In genomic region chr6:40161381-40161780, GRCm38 (mm10) we compare ENCODE assay signal across 25 mouse cellular contexts.
A peak's percentile ranks its signal among the peaks of the same experiment; 100 is the strongest.
DNase-seq lines count a peak whose midpoint lies in the region; ATAC-seq lines count a peak whose summit lies in the region.
"Had no signal": no experiment of that assay in that cellular context is flagged by ENCODE, and none has a peak within 500 bp of the region (broad histone marks: within the 10 kb centered on the region; RNA-seq: fewer than 3 reads in every experiment).

No protein-coding gene starts in this region.

- no peaks in the 10 kb centered on the region for H3K4me1 ChIP-seq in kidney, embryonic 16.5 days (ENCODE audit: insufficient read depth, low read length)
- H3K4me1 ChIP-seq: embryonic facial prominence, embryonic 15.5 days; forebrain, embryonic 15.5 days; heart, embryonic 15.5 days; hindbrain, embryonic 15.5 days had no signal

- no peaks in the 10 kb centered on the region for H3K36me3 ChIP-seq in kidney, embryonic 16.5 days (ENCODE audit: insufficient read depth, low read length)
- H3K36me3 ChIP-seq: embryonic facial prominence, embryonic 15.5 days; forebrain, embryonic 15.5 days; G1E; heart, embryonic 15.5 days; hindbrain, embryonic 15.5 days had no signal

- intact Hi-C loops in left cerebral cortex, postnatal 36 days (cut with DNase I) = no loop called here

- no peak overlapping the region for H3K4me3 ChIP-seq in kidney, embryonic 16.5 days (ENCODE audit: low read length)
- H3K4me3 ChIP-seq: embryonic facial prominence, embryonic 15.5 days; erythroblast, embryonic 14.5 days; forebrain, embryonic 15.5 days; heart, adult 2 months; heart, embryonic 15.5 days; hindbrain, embryonic 15.5 days had no signal

- ATAC-seq in frontal cortex, adult (ENCODE audit: low TSS enrichment) = peak; percentile 91
- ATAC-seq in kidney, embryonic 16.5 days (ENCODE audit: low FRiP score, low TSS enrichment) = no peak
- ATAC-seq: CD4-positive, CD25-positive, alpha-beta regulatory T cell, adult 4 months; forebrain, embryonic 15.5 days had no signal

- 89% methylated on average over 5 of the region's 5 CpGs for WGBS in kidney, embryonic 16.5 days

- H3K27ac ChIP-seq in kidney, embryonic 16.5 days (ENCODE audit: low read length) = no peak overlapping the region
- H3K27ac ChIP-seq: embryonic facial prominence, embryonic 15.5 days; forebrain, embryonic 15.5 days; heart, adult 2 months; heart, embryonic 15.5 days; hindbrain, embryonic 15.5 days had no signal

- H3K9me3 ChIP-seq in kidney, embryonic 16.5 days (ENCODE audit: low read length) = no peaks in the 10 kb centered on the region
- H3K9me3 ChIP-seq: embryonic facial prominence, embryonic 15.5 days; forebrain, embryonic 15.5 days; G1E; heart, embryonic 15.5 days; hindbrain, embryonic 15.5 days had no signal

- H3K4me2 ChIP-seq in kidney, embryonic 16.5 days (replicated peaks; ENCODE audit: low read depth, low read length) = no peak overlapping the region
- H3K4me2 ChIP-seq: embryonic facial prominence, embryonic 15.5 days; forebrain, embryonic 15.5 days; heart, embryonic 11.5 days; heart, embryonic 15.5 days; hindbrain, embryonic 15.5 days had no signal

- no peaks in the 10 kb centered on the region for H3K27me3 ChIP-seq in kidney, embryonic 16.5 days (ENCODE audit: insufficient read depth, low read length)
- H3K27me3 ChIP-seq: embryonic facial prominence, embryonic 15.5 days; forebrain, embryonic 15.5 days; heart, embryonic 15.5 days; hindbrain, embryonic 15.5 days had no signal

- H3K9ac ChIP-seq in kidney, embryonic 16.5 days (replicated peaks; ENCODE audit: low read length) = no peak overlapping the region
- H3K9ac ChIP-seq: embryonic facial prominence, embryonic 15.5 days; forebrain, embryonic 15.5 days; heart, embryonic 15.5 days; hindbrain, embryonic 15.5 days had no signal

- DNase-seq in frontal cortex, postnatal 25 days (ENCODE audit: low spot score in 2 of 2) = no peak
- DNase-seq in layer of hippocampus, adult 9-11 months = peak; percentile 29
- DNase-seq in layer of hippocampus, postnatal 10 days (ENCODE audit: low spot score in 2 of 2) = no peak
- DNase-seq in right cerebral cortex, postnatal 25 days = peak; percentile 26
- no peak for DNase-seq in right cerebral cortex, postnatal 4 days
- DNase-seq in left cerebral cortex, postnatal 36 days (ENCODE audit: low spot score in 2 of 2) = peak; percentile 40 to 58
- DNase-seq: adrenal gland, adult 8-10 months; adrenal gland, postnatal 36 days; B cell, adult 2 months; cerebellum, adult 11 months; cerebellum, adult 8-10 months; cerebellum, postnatal 14 days; embryo, embryonic 11 days; gastrocnemius, postnatal 14 days; heart, adult 2 months had no signal

Comparison
In these comparisons a context has a peak if more than half of its experiments do, and no peak if none do; other contexts are left out.
1. DNase-seq: peak in layer of hippocampus, adult 9-11 months (single experiment), right cerebral cortex, postnatal 25 days (single experiment) and left cerebral cortex, postnatal 36 days (2 of 2); none in frontal cortex, postnatal 25 days (0 of 2), layer of hippocampus, postnatal 10 days (0 of 2) and right cerebral cortex, postnatal 4 days (single experiment).